Mouse (Mus musculus) midbrain, embryonic 13.5 days (tissue): ENCODE results near the gene Stac2. TPM values are rescaled to one million over a fixed set of nuclear protein-coding genes. Genes with fewer than 3 reads are reported as not detected.

Experiments used
- ATAC-seq: fragments of 200-750 bp; cut with Nextera tagmentation; 2 replicates; pipeline ENCODE4 v1.8.0; 2017; ENCODE audit warnings: mild to moderate bottlenecking, moderate TSS enrichment, moderate library complexity
- H3K27ac ChIP-seq: fragments of 300-500 bp; sonication (generic); 2 replicates; pipeline ENCODE4 v1.5.1; 2015; ENCODE audit warnings: inconsistent platforms, mild to moderate bottlenecking, moderate library complexity
- H3K27me3 ChIP-seq: fragments of 300-500 bp; sonication (generic); 2 replicates; pipeline ENCODE4 v1.6.1; 2015; ENCODE audit warnings: mild to moderate bottlenecking, inconsistent platforms
- H3K36me3 ChIP-seq: fragments of 300-500 bp; sonication (generic); 2 replicates; pipeline ENCODE4 v1.6.1; 2015; ENCODE audit warnings: mild to moderate bottlenecking, inconsistent platforms
- H3K4me1 ChIP-seq: fragments of 300-500 bp; sonication (generic); replicated peaks from 2 replicates; pipeline ENCODE4 v1.6.1; 2015; ENCODE audit warnings: inconsistent platforms
- H3K4me2 ChIP-seq: fragments of 300-500 bp; sonication (generic); replicated peaks from 2 replicates; pipeline ENCODE4 v1.6.1; 2015; ENCODE audit warnings: moderate library complexity, mild to moderate bottlenecking, inconsistent platforms
- H3K4me3 ChIP-seq: fragments of 300-500 bp; sonication (generic); replicated peaks from 2 replicates; pipeline ENCODE4 v1.5.1; 2015; ENCODE audit warnings: mild to moderate bottlenecking, inconsistent platforms
- H3K9ac ChIP-seq: fragments of 300-500 bp; sonication (generic); replicated peaks from 2 replicates; pipeline ENCODE4 v1.6.1; 2015; ENCODE audit warnings: mild to moderate bottlenecking, inconsistent platforms
- H3K9me3 ChIP-seq: fragments of 300-500 bp; sonication (generic); 2 replicates; pipeline ENCODE4 v1.6.1; 2016; ENCODE audit warnings: mild to moderate bottlenecking, inconsistent platforms
- WGBS: fragments of 180-500 bp; shearing (Covaris S2); methylation state at CpG from one replicate; pipeline ENCODE4 v1.1.7; 2015; 5-methylcytosine and 5-hydroxymethylcytosine counted together
- polyA plus RNA-seq: library from polyadenylated mRNA; unstranded; fragments of >200 nt; fragmentation: Nextera tagmentation; extraction: Ambion mirVana; gene quantifications from 2 replicates; pipeline ENCODE4 v1.2.1, GENCODE M21; 2015

Stac2 gene
- polyA plus RNA-seq, 1 experiment from 2014 or later: 1.7 TPM

DNA sequence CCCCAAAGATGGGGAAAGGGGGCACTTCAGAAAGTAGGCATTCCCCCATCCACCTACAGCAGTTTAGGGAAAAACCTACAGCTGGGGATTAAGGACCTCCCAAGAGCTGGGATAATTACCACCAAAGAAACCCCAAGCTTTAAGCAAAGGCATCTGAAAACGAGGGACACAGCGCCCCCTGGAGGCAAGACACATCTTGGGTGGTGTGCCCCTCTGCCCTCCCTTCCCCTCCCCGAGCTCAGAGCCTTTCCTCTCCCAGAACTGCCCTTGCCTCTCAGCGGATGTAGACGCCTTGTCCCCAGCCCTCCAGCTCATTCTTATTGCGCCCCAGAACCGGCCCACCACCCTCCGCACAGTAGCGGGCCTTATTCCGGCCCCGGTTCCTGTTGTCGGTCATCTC is 50.6 kb downstream of the Stac2 start:
- H3K9ac ChIP-seq: 0 out of 2 replicates have a peak overlapping the region, but pooled peaks have one; percentile 19
- no peaks in the 10 kb centered on the region for H3K9me3 ChIP-seq
- H3K4me1 ChIP-seq: peaks cover 28% of the 10 kb centered on the region
- peak overlapping the region; percentile 19; the same call in 1 of the 2 replicates for H3K4me2 ChIP-seq
- 19% methylated on average over 12 of the region's 12 CpGs for WGBS
- H3K4me3 ChIP-seq: no peak overlapping the region
- H3K27me3 ChIP-seq: peaks cover 10% of the 10 kb centered on the region; the same call in 1 of the 2 replicates
- ATAC-seq: peak; percentile 34; the same call in 1 of the 2 replicates
- H3K36me3 ChIP-seq: peaks cover 48% of the 10 kb centered on the region
- H3K27ac ChIP-seq: no peak overlapping the region

DNA sequence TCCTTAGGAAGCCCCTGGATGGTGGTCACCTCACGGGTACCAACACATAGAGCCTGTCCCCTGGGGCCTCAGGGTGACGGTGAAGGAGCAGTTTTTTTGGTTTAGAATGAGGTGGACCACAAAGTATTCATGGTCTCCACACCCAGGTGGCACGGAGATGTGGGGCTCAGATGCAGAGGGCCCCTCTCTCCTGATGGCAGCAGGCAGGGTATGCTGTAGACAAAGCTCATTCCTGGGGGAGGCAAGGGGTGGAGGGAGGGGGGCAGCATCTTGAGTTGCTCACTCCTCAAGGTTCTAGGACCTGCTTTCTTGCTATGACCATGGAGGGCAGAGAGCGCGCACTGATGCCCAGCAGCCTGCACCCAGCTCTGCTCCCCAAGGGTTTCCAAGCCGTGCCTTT is 51.3 kb downstream of the Stac2 start:
- peaks cover 42% of the 10 kb centered on the region for H3K36me3 ChIP-seq
- no peak overlapping the region for H3K4me3 ChIP-seq
- peaks cover 28% of the 10 kb centered on the region for H3K4me1 ChIP-seq
- ATAC-seq: no peak
- WGBS: 51% methylated on average over 6 of the region's 6 CpGs
- H3K9ac ChIP-seq: no peak overlapping the region
- no peaks in the 10 kb centered on the region for H3K9me3 ChIP-seq
- H3K4me2 ChIP-seq: no peak overlapping the region
- no peak overlapping the region for H3K27ac ChIP-seq
- peaks cover 10% of the 10 kb centered on the region; the same call in 1 of the 2 replicates for H3K27me3 ChIP-seq

GRCm38 (mm10) chr11:98001351-98001824 is 51.9 kb downstream of the Stac2 start:
- Histone ChIP-seq H3K9me3 (no peaks in the 10 kb centered on the region), H3K9ac (no peak overlapping the region), H3K27ac (no peak overlapping the region), H3K4me1 (peaks cover 28% of the 10 kb centered on the region), H3K27me3 (peaks cover 10% of the 10 kb centered on the region; the same call in 1 of the 2 replicates), H3K36me3 (peaks cover 36% of the 10 kb centered on the region), H3K4me3 (no peak overlapping the region), H3K4me2 (no peak overlapping the region)
- 34% methylated on average over 11 of the region's 11 CpGs for WGBS
- ATAC-seq: no peak

DNA sequence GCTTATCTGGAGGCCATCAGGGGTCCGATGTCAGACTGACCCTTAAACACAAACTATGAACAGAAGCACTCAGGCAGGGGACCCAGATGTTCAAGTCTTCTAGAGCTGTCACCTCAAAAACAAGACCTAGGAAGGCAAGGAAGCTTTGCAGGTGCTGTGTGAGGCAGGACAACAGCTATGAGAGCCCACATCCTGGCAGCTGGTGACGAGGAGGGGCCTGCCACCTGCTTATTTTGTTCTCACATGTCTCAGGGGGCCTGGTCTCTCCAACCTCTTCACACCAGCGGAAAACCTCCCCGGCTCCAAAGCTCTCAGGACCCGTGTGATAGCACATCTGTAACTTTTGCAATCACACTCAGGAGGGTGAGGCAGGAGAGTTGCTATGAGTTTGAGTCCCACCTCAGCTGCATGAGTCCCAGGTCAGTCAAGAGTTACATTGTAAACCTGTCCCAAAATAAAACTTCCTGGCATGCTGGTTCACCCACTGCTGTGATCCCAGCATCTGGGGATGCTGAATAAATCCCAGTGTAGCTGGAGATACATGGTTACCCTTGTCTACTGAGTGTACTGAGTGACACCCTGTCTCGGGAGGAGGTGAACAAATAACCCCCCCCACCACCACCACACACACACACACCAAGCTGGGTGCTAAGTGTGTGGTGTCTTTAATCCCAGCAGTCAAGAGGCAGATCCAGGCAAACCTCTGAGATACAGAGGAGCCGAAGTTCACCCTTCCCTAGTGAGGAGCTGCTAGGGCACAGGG is 52.7 kb downstream of the Stac2 start:
- no peak overlapping the region for H3K27ac ChIP-seq
- H3K4me1 ChIP-seq: peaks cover 31% of the 10 kb centered on the region
- H3K4me2 ChIP-seq: no peak overlapping the region
- H3K9me3 ChIP-seq: no peaks in the 10 kb centered on the region
- peaks cover 28% of the 10 kb centered on the region for H3K36me3 ChIP-seq
- no peak overlapping the region for H3K4me3 ChIP-seq
- WGBS: 56% methylated on average over 7 of the region's 7 CpGs
- H3K27me3 ChIP-seq: peaks cover 12% of the 10 kb centered on the region; the same call in 1 of the 2 replicates
- H3K9ac ChIP-seq: no peak overlapping the region
- no peak for ATAC-seq

GRCm38 (mm10) chr11:97999748-98000147 is 53.5 kb downstream of the Stac2 start:
- H3K9ac ChIP-seq: no peak overlapping the region
- H3K36me3 ChIP-seq: peaks cover 20% of the 10 kb centered on the region
- no peak overlapping the region for H3K27ac ChIP-seq
- no peak overlapping the region for H3K4me3 ChIP-seq
- H3K4me1 ChIP-seq: peaks cover 40% of the 10 kb centered on the region
- peaks cover 20% of the 10 kb centered on the region for H3K27me3 ChIP-seq
- H3K9me3 ChIP-seq: no peaks in the 10 kb centered on the region
- no peak for ATAC-seq
- WGBS: 77% methylated on average over 5 of the region's 5 CpGs
- no peak overlapping the region for H3K4me2 ChIP-seq

- no peak overlapping the region for H3K27ac ChIP-seq
- ATAC-seq: no peak
- 76% methylated on average over 7 of the region's 7 CpGs for WGBS
Observed at GRCm38 (mm10) chr11:97998898-97999608, 54.2 kb downstream of the Stac2 start.

GRCm38 (mm10) chr11:97998074-97998793 is 55.0 kb downstream of the Stac2 start:
- Histone ChIP-seq H3K4me3 (no peak overlapping the region), H3K36me3 (peaks cover 7% of the 10 kb centered on the region), H3K9me3 (no peaks in the 10 kb centered on the region), H3K4me2 (no peak overlapping the region), H3K27ac (no peak overlapping the region), H3K4me1 (peaks cover 38% of the 10 kb centered on the region), H3K27me3 (peaks cover 25% of the 10 kb centered on the region), H3K9ac (no peak overlapping the region)
- 83% methylated on average over 11 of the region's 11 CpGs for WGBS
- no peak for ATAC-seq

More at GRCm38 (mm10) chr11:97998898-97999608, 54.2 kb downstream of the Stac2 start:
- peaks cover 44% of the 10 kb centered on the region for H3K4me1 ChIP-seq
- H3K9me3 ChIP-seq: no peaks in the 10 kb centered on the region
- no peak overlapping the region for H3K4me2 ChIP-seq
- no peak overlapping the region for H3K9ac ChIP-seq
- peaks cover 13% of the 10 kb centered on the region for H3K36me3 ChIP-seq
- H3K4me3 ChIP-seq: no peak overlapping the region
- peaks cover 27% of the 10 kb centered on the region for H3K27me3 ChIP-seq

DNA sequence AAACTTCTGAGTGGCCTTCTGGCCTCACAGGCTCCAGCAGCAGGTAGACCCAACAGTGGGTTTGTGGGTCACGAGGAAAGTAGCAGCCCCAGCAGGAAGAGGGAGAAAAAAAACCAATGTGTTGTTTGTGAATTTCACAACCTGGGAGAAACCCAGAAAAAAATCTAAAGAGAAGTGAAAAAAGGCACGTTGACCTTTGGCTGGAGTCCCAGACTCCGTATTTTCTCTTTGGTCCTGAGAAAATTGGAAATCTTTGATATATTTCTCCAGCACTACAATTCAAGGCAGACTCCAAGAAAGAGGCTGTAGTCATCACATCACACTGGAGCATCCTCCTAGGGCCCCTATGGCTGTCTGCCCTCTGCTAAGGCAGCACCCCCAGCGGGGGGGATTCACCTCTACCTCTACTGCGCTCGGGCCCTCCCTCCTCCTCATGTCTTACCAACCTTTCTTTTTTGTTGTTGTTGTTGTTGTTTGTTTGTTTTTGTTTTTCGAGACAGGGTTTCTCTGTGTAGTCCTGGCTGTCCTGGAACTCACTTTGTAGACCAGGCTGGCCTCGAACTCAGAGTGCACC is 55.8 kb downstream of the Stac2 start:
- Histone ChIP-seq H3K27ac (no peak overlapping the region), H3K9ac (no peak overlapping the region), H3K4me1 (peaks cover 30% of the 10 kb centered on the region), H3K4me3 (no peak overlapping the region), H3K9me3 (no peaks in the 10 kb centered on the region), H3K36me3 (no peaks in the 10 kb centered on the region), H3K4me2 (no peak overlapping the region), H3K27me3 (peaks cover 20% of the 10 kb centered on the region)
- WGBS: 82% methylated on average over 8 of the region's 8 CpGs
- ATAC-seq: no peak

GRCm38 (mm10) chr11:97996691-97997090 is 56.6 kb downstream of the Stac2 start:
- no peak overlapping the region for H3K4me3 ChIP-seq
- H3K36me3 ChIP-seq: no peaks in the 10 kb centered on the region
- H3K27ac ChIP-seq: no peak overlapping the region
- ATAC-seq: no peak
- H3K9ac ChIP-seq: no peak overlapping the region
- 80% methylated on average over 1 of the region's 1 CpGs for WGBS
- peaks cover 23% of the 10 kb centered on the region for H3K4me1 ChIP-seq
- peaks cover 20% of the 10 kb centered on the region for H3K27me3 ChIP-seq
- H3K9me3 ChIP-seq: no peaks in the 10 kb centered on the region
- no peak overlapping the region for H3K4me2 ChIP-seq

DNA sequence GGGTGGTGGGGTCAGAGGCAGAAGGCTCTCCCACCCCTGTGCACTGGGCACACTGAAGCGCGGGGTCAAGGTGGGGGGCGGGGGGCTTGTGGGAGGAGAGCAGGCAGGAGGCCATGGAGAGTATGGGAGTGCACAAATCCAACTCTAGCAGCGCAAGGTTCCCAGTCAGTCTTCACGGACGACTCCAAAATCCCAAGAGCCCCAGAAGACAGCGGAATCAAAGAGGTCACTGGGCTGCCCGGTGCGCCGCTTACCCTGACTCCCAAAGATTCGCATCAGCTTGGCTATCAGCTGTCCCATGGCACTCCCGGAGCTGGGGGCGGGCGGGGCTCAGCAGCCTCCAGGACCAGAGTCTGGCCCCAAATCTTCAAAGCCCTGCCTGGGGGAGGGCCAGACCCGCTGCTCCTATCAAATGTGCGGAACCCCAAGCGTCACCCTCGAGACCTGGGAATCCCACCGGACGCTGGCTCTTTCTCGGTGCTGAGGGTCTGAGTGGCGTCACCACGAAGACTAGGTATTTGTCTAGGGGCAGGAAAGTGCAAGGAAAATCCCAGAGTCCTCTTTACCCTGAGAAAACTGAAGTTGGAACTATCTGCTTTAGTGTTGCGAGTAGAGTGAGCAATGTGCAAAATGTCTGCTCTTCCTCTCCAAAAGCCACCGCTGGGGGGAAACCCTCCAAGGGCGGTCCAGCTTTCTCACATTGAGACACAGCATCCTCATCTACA is 57.5 kb downstream of the Stac2 start, which contains the start of gene Arl5c:
Arl5c (minus strand) TSS at position 618 of the 725 bp plus-strand sequence.
- H3K9me3 ChIP-seq: no peaks in the 10 kb centered on the region
- WGBS: 2% methylated on average over 26 of the region's 26 CpGs
- peaks cover 18% of the 10 kb centered on the region for H3K27me3 ChIP-seq
- peak; percentile 41 for ATAC-seq
- H3K4me3 ChIP-seq: peak within 1 kb of the TSS; percentile 44
- H3K4me2 ChIP-seq: peak within 1 kb of the TSS; percentile 79
- no peak within 1 kb of the TSS for H3K27ac ChIP-seq
- peaks cover 19% of the 10 kb centered on the region for H3K4me1 ChIP-seq
- no peaks in the 10 kb centered on the region for H3K36me3 ChIP-seq
- H3K9ac ChIP-seq: peak within 1 kb of the TSS; percentile 65

- peaks cover 26% of the 10 kb centered on the region for H3K4me1 ChIP-seq
- H3K27me3 ChIP-seq: peaks cover 22% of the 10 kb centered on the region
- H3K9me3 ChIP-seq: no peaks in the 10 kb centered on the region
- 7% methylated on average over 13 of the region's 13 CpGs for WGBS
- H3K36me3 ChIP-seq: no peaks in the 10 kb centered on the region
- H3K9ac ChIP-seq: peak overlapping the region; percentile 65
- no peak overlapping the region for H3K27ac ChIP-seq
- ATAC-seq: peak; percentile 53
- peak overlapping the region; percentile 79 for H3K4me2 ChIP-seq
- H3K4me3 ChIP-seq: peak overlapping the region; percentile 44
Observed at GRCm38 (mm10) chr11:97994539-97995100, 58.6 kb downstream of the Stac2 start.
